Mouse (Mus musculus): ENCODE measurements at regions not wholly inside any gene's neighbourhood (a gene's known extent, or its start where the extent isn't known, plus 50 kb on each side); places are given as distances from the start of the nearest gene placed in this dataset.

GRCm38 (mm10) chr1:51697265-51698192 lies 218.3 kb downstream of the Myo1b start:
- peak; percentile 17 to 21 for DNase-seq
- intact Hi-C loops (cut with DNase I) = no loop called here

GRCm38 (mm10) chr1:51696471-51696870 lies 218.2 kb upstream of the Nabp1 start:
- DNase-seq = no peak
- intact Hi-C loops (cut with DNase I) = no loop called here

- intact Hi-C loops (cut with DNase I) = no loop called here
- DNase-seq = no peak
Observed at GRCm38 (mm10) chr1:51690878-51691277, 212.7 kb upstream of the Nabp1 start.

- intact Hi-C loops (cut with DNase I) = no loop called here
- no peak for DNase-seq
Observed at GRCm38 (mm10) chr1:51689461-51690223, 211.4 kb upstream of the Nabp1 start.

GRCm38 (mm10) chr1:51688946-51689345 lies 210.7 kb upstream of the Nabp1 start:
- intact Hi-C loops (cut with DNase I) = no loop called here
- no peak for DNase-seq

GRCm38 (mm10) chr1:51688224-51688545 lies 210.0 kb upstream of the Nabp1 start:
- DNase-seq = no peak
- intact Hi-C loops (cut with DNase I) = no loop called here

- intact Hi-C loops (cut with DNase I) = no loop called here
- DNase-seq = no peak
Observed at GRCm38 (mm10) chr1:51687484-51688223, 209.4 kb upstream of the Nabp1 start.

- intact Hi-C loops (cut with DNase I) = no loop called here
- no peak for DNase-seq
Observed at GRCm38 (mm10) chr1:51686759-51687158, 208.5 kb upstream of the Nabp1 start.

- intact Hi-C loops (cut with DNase I) = no loop called here
- DNase-seq = no peak
Observed at GRCm38 (mm10) chr1:51682273-51682672, 204.0 kb upstream of the Nabp1 start.

- DNase-seq = no peak
- intact Hi-C loops (cut with DNase I) = no loop called here
Observed at GRCm38 (mm10) chr1:51681872-51682271, 203.6 kb upstream of the Nabp1 start.

- no peak for DNase-seq
- intact Hi-C loops (cut with DNase I) = no loop called here
Observed at GRCm38 (mm10) chr1:51680725-51681124, 202.5 kb upstream of the Nabp1 start.

- no peak for DNase-seq
- intact Hi-C loops (cut with DNase I) = no loop called here
Observed at GRCm38 (mm10) chr1:51678290-51678928, 200.2 kb upstream of the Nabp1 start.

- intact Hi-C loops (cut with DNase I) = no loop called here
- no peak for DNase-seq
Observed at GRCm38 (mm10) chr1:51677802-51678201, 199.6 kb upstream of the Nabp1 start.

GRCm38 (mm10) chr1:51671691-51672090 lies 193.5 kb upstream of the Nabp1 start:
- intact Hi-C loops (cut with DNase I) = no loop called here
- DNase-seq = no peak

GRCm38 (mm10) chr1:51671287-51671686 lies 193.1 kb upstream of the Nabp1 start:
- intact Hi-C loops (cut with DNase I) = no loop called here
- no peak for DNase-seq

GRCm38 (mm10) chr1:51670009-51670408 lies 191.8 kb upstream of the Nabp1 start:
- intact Hi-C loops (cut with DNase I) = no loop called here
- DNase-seq = no peak

GRCm38 (mm10) chr1:51668881-51669280 lies 190.7 kb upstream of the Nabp1 start:
- intact Hi-C loops (cut with DNase I) = loop anchor here (2.0 kb wide), 1 partner anchor 276 kb away; no protein-coding TSS in a partner anchor

GRCm38 (mm10) chr1:51660531-51660930 lies 182.3 kb upstream of the Nabp1 start:
- no peak for DNase-seq
- intact Hi-C loops (cut with DNase I) = no loop called here

More at GRCm38 (mm10) chr1:51668881-51669280, 190.7 kb upstream of the Nabp1 start:
- DNase-seq = no peak

- intact Hi-C loops (cut with DNase I) = no loop called here
Observed at GRCm38 (mm10) chr1:51657203-51657602, 179.0 kb upstream of the Nabp1 start.

GRCm38 (mm10) chr1:51650653-51650995 lies 172.4 kb upstream of the Nabp1 start:
- intact Hi-C loops (cut with DNase I) = no loop called here
- no peak for DNase-seq

More at GRCm38 (mm10) chr1:51657203-51657602, 179.0 kb upstream of the Nabp1 start:
- DNase-seq = no peak

All from gastrocnemius, postnatal 36 days (tissue).